Comparison of ENCODE assay signal across 8 mouse cellular contexts in the genomic region with DNA sequence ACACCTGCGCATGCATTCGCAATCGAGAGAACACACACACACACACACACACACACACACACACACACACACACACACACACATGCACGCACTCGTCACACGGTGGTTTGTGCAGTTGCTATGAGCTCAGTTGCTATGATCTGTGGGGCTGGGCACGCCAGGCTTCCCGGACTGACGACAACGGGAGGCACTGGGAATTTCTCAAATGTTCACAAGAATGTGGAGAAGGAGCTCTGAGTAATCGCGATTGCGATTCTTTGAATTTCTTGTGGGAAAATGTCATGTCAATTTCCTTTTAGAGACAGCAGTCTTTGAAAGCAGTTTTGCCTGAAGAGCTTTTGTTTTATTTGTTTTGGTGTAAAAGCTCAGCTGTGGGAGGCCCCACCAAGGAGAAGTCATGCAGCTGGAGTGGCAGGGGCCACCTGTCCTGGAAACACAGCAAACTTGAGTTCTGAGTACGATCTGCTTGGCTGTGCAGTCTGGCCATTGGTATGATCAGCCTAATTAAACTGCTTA. TPM values are rescaled to one million over a fixed set of nuclear protein-coding genes. Genes with fewer than 3 reads are reported as not detected.
DNase-seq lines count a peak whose midpoint lies in the region; ATAC-seq and TF ChIP-seq lines count a peak whose summit lies in the region.

No protein-coding gene starts in this region.

- no peaks in the 10 kb centered on the region for H3K27me3 ChIP-seq in forebrain, embryonic 14.5 days (replicated peaks; ENCODE audit: control insufficient read depth, insufficient read depth, low read length)
- no peaks in the 10 kb centered on the region for H3K27me3 ChIP-seq in lung, embryonic 14.5 days (ENCODE audit: insufficient read depth, low read length)

- 50% methylated on average over 14 of the region's 14 CpGs for WGBS in forebrain, embryonic 14.5 days
- 41% methylated on average over 14 of the region's 14 CpGs for WGBS in lung, embryonic 14.5 days

- H3K4me2 ChIP-seq in forebrain, embryonic 14.5 days (ENCODE audit: low read length): no peak overlapping the region; the same call in 1 of the 2 replicates
- peak overlapping the region; percentile 37 for H3K4me2 ChIP-seq in lung, embryonic 14.5 days

- H3K27ac ChIP-seq in gastrocnemius, adult 2 months: peak overlapping the region; percentile 80
- H3K27ac ChIP-seq in forebrain, embryonic 14.5 days (ENCODE audit: low read depth, low read length): 0 out of 2 replicates have a peak overlapping the region, but pooled peaks have one; percentile 56
- peak overlapping the region; percentile 83 for H3K27ac ChIP-seq in lung, embryonic 14.5 days (ENCODE audit: low read depth)

- peaks cover 26% of the 10 kb centered on the region for H3K4me1 ChIP-seq in forebrain, embryonic 14.5 days (ENCODE audit: control insufficient read depth, insufficient read depth, low read length)
- peaks cover 46% of the 10 kb centered on the region for H3K4me1 ChIP-seq in lung, embryonic 14.5 days (ENCODE audit: insufficient read depth)

- intact Hi-C loops in gastrocnemius, adult 2 months (cut with DNase I): no loop called here
- intact Hi-C loops in gastrocnemius, postnatal 36 days (cut with DNase I): no loop called here

- no peaks in the 10 kb centered on the region for H3K36me3 ChIP-seq in forebrain, embryonic 14.5 days (ENCODE audit: control insufficient read depth, insufficient read depth, low read length)
- no peaks in the 10 kb centered on the region for H3K36me3 ChIP-seq in lung, embryonic 14.5 days (ENCODE audit: insufficient read depth)

- ATAC-seq in forebrain, embryonic 14.5 days: peak; percentile 32
- ATAC-seq in lung, embryonic 14.5 days (ENCODE audit: insufficient read depth): no peak

- peak overlapping the region; percentile 66 for H3K4me3 ChIP-seq in gastrocnemius, adult 2 months
- no peak overlapping the region for H3K4me3 ChIP-seq in forebrain, embryonic 14.5 days (ENCODE audit: low read depth, low read length)
- H3K4me3 ChIP-seq in lung, embryonic 14.5 days (ENCODE audit: low read depth, low read length): no peak overlapping the region; the same call in 1 of the 2 replicates

- TF ChIP-seq CTCF in gastrocnemius, adult 2 months (IDR thresholded peaks at IDR 0.05): no peak
- TF ChIP-seq CTCF in lung, embryonic 14.5 days (IDR thresholded peaks at IDR 0.05; ENCODE audit: low read depth): no peak

- DNase-seq in gastrocnemius, adult 2 months: peak; percentile 55
- no peak for DNase-seq in gastrocnemius, postnatal 36 days
- peak; percentile 36 to 50 for DNase-seq in spleen, postnatal 36 days (ENCODE audit: low spot score in 2 of 2)
- no peak for DNase-seq in spleen, postnatal 4 days (ENCODE audit: low spot score in 2 of 2)
- peak; percentile 47 for DNase-seq in forebrain, embryonic 14.5 days (ENCODE audit: low spot score)
- DNase-seq in lung, embryonic 14.5 days: peak; percentile 57
- peak; percentile 33 for DNase-seq in right cerebral cortex, postnatal 4 days
- no peak for DNase-seq in frontal cortex, postnatal 10 days (ENCODE audit: low spot score in 2 of 2)

- H3K9me3 ChIP-seq in forebrain, embryonic 14.5 days (replicated peaks; ENCODE audit: control insufficient read depth, low read length): no peaks in the 10 kb centered on the region
- no peaks in the 10 kb centered on the region for H3K9me3 ChIP-seq in lung, embryonic 14.5 days (ENCODE audit: low read depth, low read length)

- H3K9ac ChIP-seq in forebrain, embryonic 14.5 days (ENCODE audit: low read length): no peak overlapping the region
- no peak overlapping the region for H3K9ac ChIP-seq in lung, embryonic 14.5 days

RNA-seq across cellular contexts. Expression of a gene that starts 27.5 kb away (rescaled TPM):
- 10 to 100 TPM; 26.3 to 66.2 TPM for total RNA-seq in gastrocnemius, adult 2 months (2021)
- 10 to 100 TPM; 17.6 to 39.5 TPM for total RNA-seq in gastrocnemius, postnatal 36 days (2021)
- 40.0 and 49.7 TPM in 2 replicates for polyA plus RNA-seq in forebrain, embryonic 14.5 days (2014; fragmentation: Nextera tagmentation; extraction: Ambion mirVana)
- polyA plus RNA-seq in lung, embryonic 14.5 days (2014; fragmentation: Nextera tagmentation; extraction: Ambion mirVana): 81.0 and 93.6 TPM in 2 replicates

Comparison
In these comparisons a context has a peak if more than half of its experiments do, and no peak if none do; other contexts are left out.
1. DNase-seq: peak in gastrocnemius, adult 2 months (single experiment), spleen, postnatal 36 days (2 of 2), forebrain, embryonic 14.5 days (single experiment), lung, embryonic 14.5 days (single experiment) and right cerebral cortex, postnatal 4 days (single experiment); none in gastrocnemius, postnatal 36 days (0 of 2), spleen, postnatal 4 days (0 of 2) and frontal cortex, postnatal 10 days (0 of 2).
2. Peak in every context shown above with its lines, with median percentiles within 50 percentile points of each other: H3K27ac ChIP-seq.